Mouse (Mus musculus) c-Kit-positive CD71-negative TER-119-negative erythroid progenitor cells, embryonic 14.5 days (primary cell): Measurements from ENCODE around the gene Twf2.

Source experiments
- DNase-seq: peaks from one replicate; pipeline ENCODE4 v3.0.0-alpha.2; 2013; ENCODE audit warnings: low read depth

Twf2 gene

DNA sequence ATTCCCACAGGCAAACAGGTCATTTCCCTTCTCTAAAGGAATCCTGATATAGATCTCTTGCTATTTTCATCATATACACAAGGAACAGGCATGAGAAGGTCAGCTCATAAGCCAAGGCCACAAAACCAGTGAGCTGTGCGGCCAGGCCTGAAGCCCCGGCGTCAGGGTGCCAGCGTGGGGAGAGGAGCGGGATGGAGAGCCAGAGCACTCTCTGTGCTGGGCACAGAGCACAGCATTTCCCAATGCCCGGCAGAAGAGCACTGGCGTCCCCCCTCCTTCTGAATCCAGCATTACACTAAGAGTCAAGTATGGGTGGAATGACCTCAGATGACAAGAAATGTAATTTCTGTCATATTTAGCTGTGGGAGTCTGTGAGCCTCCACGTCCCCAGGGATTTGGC, 34.5 kb downstream of the Twf2 start:
- DNase-seq = no peak

DNA sequence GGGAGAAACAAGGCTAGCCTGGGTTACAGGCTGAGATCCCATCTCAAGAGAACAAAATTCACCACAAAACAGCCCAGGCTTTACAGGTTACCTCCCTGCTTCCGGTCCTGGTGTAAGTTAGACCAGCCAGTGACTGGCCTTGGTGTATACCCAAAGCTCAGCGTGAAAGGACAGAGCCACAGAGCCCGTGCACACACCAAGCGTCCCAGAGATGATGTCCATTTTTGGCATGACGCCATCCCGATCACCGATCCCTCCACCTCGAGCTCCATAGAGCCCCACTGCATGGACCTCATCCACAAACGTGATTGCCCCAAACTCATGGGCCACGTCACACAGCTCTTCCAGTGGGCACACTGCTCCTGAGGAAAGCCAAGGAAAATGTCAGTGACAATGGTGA, 35.0 kb downstream of the Twf2 start:
- no peak for DNase-seq

DNA sequence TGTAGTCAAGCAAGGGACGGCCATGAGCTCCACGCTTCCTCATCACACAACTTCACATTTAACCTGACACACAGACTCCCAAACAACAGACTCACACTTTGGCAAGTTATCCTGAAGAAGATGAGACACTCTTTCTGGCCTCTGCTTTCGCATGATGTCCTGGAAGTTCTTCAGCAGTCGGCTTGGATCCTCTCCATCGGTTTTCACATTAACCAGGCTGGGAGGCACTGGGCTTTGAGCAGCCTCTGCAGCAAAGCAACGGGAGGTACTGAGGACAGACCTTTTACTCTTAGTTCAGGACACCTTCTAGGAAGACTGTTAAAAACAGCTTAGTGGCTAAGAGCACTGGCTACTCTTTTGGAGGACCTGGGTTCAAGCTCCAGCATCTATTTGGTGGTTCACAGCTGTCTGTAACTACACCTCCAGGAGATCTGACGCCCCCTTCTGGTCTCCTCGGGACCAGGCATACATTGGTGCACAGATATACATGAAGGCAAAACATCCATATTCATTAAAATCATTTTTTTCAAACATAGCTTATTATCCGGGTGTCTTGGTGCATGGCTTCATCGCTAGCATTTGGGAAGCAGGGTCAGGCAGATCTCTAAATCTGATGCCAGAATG, 38.7 kb downstream of the Twf2 start:
- no peak for DNase-seq

DNA sequence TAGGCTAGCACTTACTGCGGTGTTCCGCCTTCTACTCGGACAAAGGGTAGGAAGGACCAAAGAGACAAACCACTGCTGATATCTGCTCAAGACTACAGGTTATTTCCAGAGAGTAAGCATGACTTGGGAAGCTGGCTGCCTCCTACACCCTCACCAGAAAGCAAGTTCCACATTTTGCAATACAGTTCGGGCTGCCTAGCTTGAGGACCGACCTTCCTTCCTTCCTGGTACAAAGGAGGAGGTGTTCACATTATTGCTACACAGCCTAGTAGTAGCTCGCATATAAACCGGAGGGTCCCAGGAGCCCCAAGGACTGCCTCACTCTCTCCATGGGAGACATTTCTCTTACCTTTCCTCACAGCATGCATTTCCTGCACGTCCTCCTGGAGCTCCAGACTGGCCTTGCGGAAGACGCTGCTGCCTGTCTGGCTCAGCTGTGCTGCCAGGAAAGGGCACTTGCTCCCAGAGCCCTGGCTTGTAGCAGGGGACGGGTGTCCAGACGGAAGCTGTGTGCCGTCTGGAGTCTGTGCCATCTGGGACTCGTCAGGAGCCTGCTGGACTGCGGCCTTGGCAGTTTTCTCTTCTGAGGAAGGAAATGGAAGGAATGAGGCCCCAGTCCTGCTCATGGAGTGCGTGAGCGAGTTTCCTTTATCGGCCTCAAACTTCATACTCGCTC, 40.0 kb downstream of the Twf2 start:
- DNase-seq = no peak

DNA sequence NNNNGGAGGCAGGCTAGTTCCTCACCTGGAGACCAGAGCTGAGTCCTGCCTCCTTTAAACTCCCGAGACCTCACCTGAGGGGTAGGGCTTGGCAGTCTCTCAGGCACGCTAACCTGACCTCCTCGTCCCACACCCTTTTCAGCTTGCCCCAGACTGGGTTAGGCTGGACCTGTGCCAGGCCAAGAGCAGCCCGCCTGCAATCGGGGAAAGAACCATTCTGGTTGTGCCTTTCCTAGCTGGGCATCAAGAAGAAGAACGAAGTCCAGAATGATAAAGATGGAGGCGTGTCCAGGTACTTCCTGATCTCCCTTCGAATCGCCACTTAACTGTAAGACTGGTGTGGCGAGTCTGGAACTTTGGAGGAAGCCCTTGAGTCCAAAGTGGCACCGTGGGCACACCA, 46.6 kb downstream of the Twf2 start:
- DNase-seq = no peak

DNA sequence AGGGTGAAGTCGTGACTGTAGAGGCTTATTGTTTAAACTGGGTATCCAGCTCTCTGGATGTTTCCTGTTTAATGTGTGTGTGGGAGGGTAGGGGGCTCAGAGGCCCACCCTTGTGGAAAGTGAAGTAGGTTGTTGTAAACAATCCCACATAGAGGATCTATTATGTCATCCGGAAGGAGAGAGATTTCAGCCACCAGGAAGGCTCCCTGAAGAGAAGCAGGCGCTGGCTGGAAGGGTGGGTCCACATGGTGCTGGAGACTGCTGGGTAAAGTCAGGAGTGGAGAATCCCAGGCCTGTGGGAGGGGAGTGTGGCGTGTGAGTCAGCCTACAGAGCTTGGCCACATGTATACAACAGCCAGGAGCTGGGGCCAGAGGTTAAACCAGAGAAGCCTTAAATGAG, 47.3 kb downstream of the Twf2 start:
- no peak for DNase-seq

DNA sequence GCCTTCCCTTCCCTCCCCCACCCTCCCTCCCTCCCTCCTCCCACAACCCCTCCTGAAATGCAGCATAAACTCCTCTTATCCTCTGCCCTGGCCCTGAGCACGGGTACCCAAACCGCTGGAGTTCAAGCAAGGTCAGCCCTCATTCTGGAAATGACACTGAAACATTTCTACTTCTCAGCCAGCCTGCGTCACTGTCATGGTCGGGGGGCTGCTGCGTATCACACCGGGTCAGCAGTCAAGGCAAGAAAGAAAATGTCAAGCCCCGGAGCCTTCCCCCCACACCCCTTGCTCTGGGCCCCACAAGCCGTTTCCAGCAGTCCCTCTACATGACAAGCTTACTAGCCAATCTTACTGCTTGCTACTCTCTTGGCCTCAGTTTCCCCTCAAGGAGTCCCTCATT, 48.2 kb downstream of the Twf2 start:
- no peak for DNase-seq

DNA sequence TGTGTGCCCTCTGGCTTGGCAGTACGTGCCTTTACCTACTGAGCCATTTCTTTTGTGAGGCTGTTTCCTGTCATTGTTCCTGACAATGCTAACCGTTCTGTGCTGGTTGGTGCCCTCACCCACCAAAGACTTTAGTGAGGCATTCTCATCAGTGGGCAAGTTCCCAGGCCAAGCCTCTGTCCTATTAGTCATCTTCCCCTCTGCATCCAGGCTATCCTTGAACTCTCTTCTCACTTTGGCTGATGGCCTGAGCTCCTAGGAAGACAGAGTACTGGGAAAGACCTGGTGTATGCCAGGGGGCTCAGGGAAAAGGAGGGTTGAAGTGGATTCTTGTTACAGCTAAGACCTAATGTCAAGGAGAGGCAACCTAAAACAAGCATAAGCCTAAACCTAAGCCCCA, 51.1 kb downstream of the Twf2 start:
- DNase-seq = no peak

DNA sequence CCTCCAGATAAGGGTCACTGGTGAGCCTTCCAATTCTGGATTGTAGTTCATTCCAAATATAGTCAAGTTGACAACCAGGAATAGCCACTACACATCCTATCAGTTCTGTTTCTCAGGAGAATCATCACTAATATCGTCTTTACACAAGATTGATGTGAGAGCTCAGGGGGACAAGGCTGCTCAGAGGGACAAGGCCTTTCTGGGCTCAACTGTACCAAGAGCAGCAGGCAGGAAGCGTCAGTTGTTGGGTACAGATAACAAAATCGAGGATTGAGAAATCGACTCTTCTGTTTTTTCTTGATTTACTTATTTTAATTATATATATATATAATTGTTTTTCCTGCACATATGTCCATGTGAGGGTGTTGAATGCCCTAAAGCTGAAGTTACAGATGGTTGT, 55.5 kb downstream of the Twf2 start:
- no peak for DNase-seq

DNA sequence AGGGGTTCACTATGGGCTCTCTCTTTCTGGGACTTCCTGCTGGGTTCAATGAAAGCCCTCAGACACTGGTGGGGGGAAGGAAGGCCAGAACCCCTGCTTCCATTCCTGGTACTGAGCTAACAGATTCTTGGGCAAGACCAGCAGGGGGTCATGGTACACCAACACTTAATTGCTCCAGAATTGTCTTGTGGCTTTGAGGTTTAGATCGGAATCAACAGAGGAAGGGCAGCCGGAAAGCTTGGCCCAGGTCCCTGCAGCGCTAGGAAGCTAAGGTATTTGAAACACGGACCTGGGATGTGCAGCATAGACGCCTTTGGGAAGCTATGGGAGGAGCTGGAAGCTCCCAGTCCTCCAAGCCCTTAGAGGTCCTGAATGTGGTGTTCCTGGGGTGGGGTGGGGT, 56.1 kb downstream of the Twf2 start:
- DNase-seq = no peak

DNA sequence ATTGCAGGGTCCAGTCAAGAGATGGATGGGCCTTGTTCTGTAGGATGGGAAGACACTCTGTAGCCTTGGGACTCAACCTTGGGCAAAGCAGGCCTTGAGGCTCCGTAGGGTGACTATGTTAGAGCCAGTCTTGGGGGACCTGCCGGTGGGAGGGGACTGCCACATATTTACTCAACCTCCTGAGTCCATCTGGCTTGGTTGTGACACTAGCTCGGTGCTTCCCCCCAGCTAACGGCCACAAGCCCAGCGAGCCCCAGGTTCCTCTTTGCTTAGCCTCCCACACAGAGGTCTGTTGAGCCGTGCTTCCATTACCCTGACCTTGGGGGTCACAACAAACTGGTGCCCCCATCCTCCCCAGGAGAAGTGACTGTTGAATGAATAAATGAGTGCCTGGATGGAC, 58.1 kb downstream of the Twf2 start:
- DNase-seq = no peak

DNA sequence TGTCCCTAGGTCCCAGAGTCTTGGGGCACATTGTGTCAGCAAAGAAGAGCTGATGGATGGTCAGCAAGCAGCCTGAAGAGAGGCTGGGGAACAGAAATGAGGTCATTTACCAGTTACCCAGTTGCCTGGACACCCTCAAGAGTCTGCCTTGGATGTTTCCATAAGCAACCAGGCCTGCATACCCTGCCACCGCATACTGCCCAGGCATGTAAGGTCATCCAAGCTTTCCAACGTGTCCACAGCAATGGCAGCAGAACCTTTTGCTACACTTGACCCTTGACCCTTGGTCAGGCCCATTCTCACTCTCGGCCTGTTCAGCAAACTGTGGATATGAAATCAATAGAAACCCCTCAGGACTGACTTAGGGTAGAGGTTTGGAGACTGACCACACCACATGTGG, 58.6 kb downstream of the Twf2 start:
- DNase-seq = no peak

DNA sequence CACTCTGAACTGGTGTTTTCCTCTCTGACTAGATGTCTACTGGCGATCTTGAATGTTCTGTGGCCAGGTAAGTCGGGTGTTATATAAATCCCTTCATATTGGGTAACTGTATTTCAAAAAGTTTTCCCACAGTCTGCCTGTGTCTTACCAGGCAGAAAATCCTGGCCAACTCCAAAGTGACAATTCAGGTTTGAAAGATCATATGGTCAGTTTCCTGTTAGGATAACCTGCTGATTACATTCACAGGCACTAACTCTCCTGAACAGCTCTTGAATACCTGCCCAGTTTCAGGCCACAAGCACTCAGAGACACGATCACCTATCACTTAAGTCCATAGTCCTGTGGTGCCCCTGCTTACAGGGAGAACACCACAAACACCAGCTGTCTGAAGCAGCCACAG, 59.2 kb downstream of the Twf2 start:
- no peak for DNase-seq

DNA sequence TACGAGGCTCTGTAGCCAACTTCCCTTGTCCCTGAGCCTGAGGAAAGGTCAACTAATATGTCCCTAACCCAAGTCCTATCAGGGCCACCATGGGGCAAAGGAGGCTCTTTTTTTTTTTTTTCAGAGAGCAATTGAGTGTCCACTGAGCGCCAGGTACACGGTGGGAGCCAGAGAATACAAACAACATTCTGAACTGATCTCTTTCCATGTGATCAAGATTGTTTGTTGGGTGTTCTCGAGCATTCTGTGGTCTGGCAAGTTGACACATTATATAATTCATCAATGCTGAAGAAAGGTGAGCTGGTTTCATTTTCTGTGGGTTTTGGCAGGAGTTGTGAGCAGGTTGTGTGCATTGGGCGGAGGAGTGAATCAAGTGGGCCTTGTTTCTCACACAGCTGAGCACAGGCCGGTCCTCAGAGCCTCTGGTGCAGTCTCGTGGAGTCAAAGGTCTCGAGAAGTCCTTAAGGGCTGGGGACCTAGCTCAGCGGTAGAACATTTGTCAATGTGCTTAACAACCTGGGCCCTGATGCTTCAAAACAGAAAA, 60.5 kb downstream of the Twf2 start:
- no peak for DNase-seq
